Comparison of ENCODE assay signal across 26 mouse cellular contexts in the genomic region with DNA sequence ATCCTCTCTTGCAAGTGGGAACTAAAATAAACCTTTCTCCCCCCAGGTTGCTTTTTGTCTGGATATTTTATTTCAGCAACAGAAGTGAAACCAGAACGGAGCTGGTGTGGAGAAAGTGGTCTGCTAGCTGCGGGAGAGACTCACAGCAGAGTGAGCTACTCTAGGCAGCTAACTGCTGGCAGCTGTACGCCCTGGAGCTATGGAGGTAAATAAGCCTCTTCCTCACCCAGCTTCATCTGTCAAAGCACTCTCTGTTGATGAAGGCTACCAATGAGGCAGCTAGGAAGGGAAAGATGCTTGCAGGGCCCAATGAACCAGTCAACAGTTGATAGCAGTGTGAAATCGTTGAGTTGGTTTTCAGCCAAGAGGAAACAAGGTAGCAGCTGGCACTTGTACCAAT.
A peak's percentile ranks its signal among the peaks of the same experiment; 100 is the strongest.
DNase-seq lines count a peak whose midpoint lies in the region; ATAC-seq lines count a peak whose summit lies in the region.
"Had no signal": no experiment of that assay in that cellular context is flagged by ENCODE, and none has a peak within 500 bp of the region (broad histone marks: within the 10 kb centered on the region; RNA-seq: fewer than 3 reads in every experiment).

No protein-coding gene starts in this region.

- 0 out of 2 replicates have a peak, but pooled peaks cover 5% of the 10 kb centered on the region for H3K27me3 ChIP-seq in embryonic facial prominence, embryonic 10.5 days (replicated peaks; ENCODE audit: low read depth, poor library complexity, severe bottlenecking)
- H3K27me3 ChIP-seq in kidney, embryonic 16.5 days (ENCODE audit: insufficient read depth, low read length) = no peaks in the 10 kb centered on the region
- H3K27me3 ChIP-seq in intestine, embryonic 15.5 days (replicated peaks) = no peaks in the 10 kb centered on the region
- H3K27me3 ChIP-seq: limb, embryonic 13.5 days; midbrain, embryonic 12.5 days; Patski had no signal

- no peak overlapping the region for H3K4me3 ChIP-seq in embryonic facial prominence, embryonic 10.5 days
- no peak overlapping the region for H3K4me3 ChIP-seq in kidney, embryonic 16.5 days (ENCODE audit: low read length)
- no peak overlapping the region for H3K4me3 ChIP-seq in intestine, embryonic 15.5 days (replicated peaks)
- H3K4me3 ChIP-seq: embryonic facial prominence, embryonic 13.5 days; forebrain, embryonic 10.5 days; heart, adult 2 months; heart, embryonic 12.5 days; left cerebral cortex, adult 2 months; limb, embryonic 13.5 days; midbrain, embryonic 12.5 days had no signal

- ATAC-seq in kidney, embryonic 16.5 days (ENCODE audit: low FRiP score, low TSS enrichment) = no peak
- ATAC-seq in intestine, embryonic 15.5 days = no peak
- ATAC-seq: forebrain, embryonic 16.5 days; Patski had no signal

- H3K27ac ChIP-seq in embryonic facial prominence, embryonic 10.5 days (replicated peaks) = no peak overlapping the region
- no peak overlapping the region for H3K27ac ChIP-seq in kidney, embryonic 16.5 days (ENCODE audit: low read length)
- H3K27ac ChIP-seq in intestine, embryonic 15.5 days = no peak overlapping the region
- H3K27ac ChIP-seq: embryonic facial prominence, embryonic 13.5 days; forebrain, embryonic 10.5 days; heart, adult 2 months; left cerebral cortex, adult 2 months; limb, embryonic 13.5 days; midbrain, embryonic 12.5 days had no signal

- no peak overlapping the region for H3K4me2 ChIP-seq in kidney, embryonic 16.5 days (replicated peaks; ENCODE audit: low read depth, low read length)
- no peak overlapping the region for H3K4me2 ChIP-seq in intestine, embryonic 15.5 days (replicated peaks)
- H3K4me2 ChIP-seq: embryonic facial prominence, embryonic 13.5 days; heart, embryonic 12.5 days; limb, embryonic 13.5 days; liver, embryonic 11.5 days; midbrain, embryonic 12.5 days had no signal

- no peaks in the 10 kb centered on the region for H3K36me3 ChIP-seq in embryonic facial prominence, embryonic 10.5 days (replicated peaks)
- H3K36me3 ChIP-seq in kidney, embryonic 16.5 days (ENCODE audit: insufficient read depth, low read length) = no peaks in the 10 kb centered on the region
- no peaks in the 10 kb centered on the region for H3K36me3 ChIP-seq in intestine, embryonic 15.5 days
- H3K36me3 ChIP-seq: embryonic facial prominence, embryonic 13.5 days; forebrain, embryonic 10.5 days; heart, embryonic 12.5 days; limb, embryonic 13.5 days; midbrain, embryonic 12.5 days had no signal

- H3K4me1 ChIP-seq in embryonic facial prominence, embryonic 10.5 days = peaks cover 16% of the 10 kb centered on the region
- 0 out of 2 replicates have a peak, but pooled peaks cover 3% of the 10 kb centered on the region for H3K4me1 ChIP-seq in kidney, embryonic 16.5 days (ENCODE audit: insufficient read depth, low read length)
- H3K4me1 ChIP-seq in intestine, embryonic 15.5 days (replicated peaks) = 0 out of 2 replicates have a peak, but pooled peaks cover 7% of the 10 kb centered on the region
- H3K4me1 ChIP-seq: midbrain, embryonic 12.5 days had no signal

- DNase-seq in cerebellum, postnatal 10 days = peak; percentile 41 to 49
- no peak for DNase-seq in cerebellum, adult 11-12 months
- peak; percentile 7 for DNase-seq in layer of hippocampus, adult 11-12 months (ENCODE audit: low spot score)
- DNase-seq in layer of hippocampus, postnatal 25 days (ENCODE audit: extremely low spot score in 1 of 2, low spot score in 1 of 2) = no peak
- DNase-seq in embryonic facial prominence, embryonic 10.5 days (ENCODE audit: low spot score) = peak; percentile 35
- peak; percentile 27 for DNase-seq in large intestine, adult 2 months (ENCODE audit: low read depth, low spot score)
- DNase-seq: adrenal gland, postnatal 10 days; cerebellum, adult 18-20 months; heart, adult 2 months; kidney, adult 2 months; kidney, postnatal 10 days; lung, postnatal 36 days; right cerebral cortex, adult 18-20 months; spleen, adult 18-20 months; thymus, postnatal 36 days had no signal

- H3K9me3 ChIP-seq in embryonic facial prominence, embryonic 10.5 days = no peaks in the 10 kb centered on the region
- no peaks in the 10 kb centered on the region for H3K9me3 ChIP-seq in kidney, embryonic 16.5 days (ENCODE audit: low read length)
- no peaks in the 10 kb centered on the region for H3K9me3 ChIP-seq in intestine, embryonic 15.5 days
- H3K9me3 ChIP-seq: embryonic facial prominence, embryonic 13.5 days; forebrain, embryonic 10.5 days; heart, embryonic 12.5 days; limb, embryonic 13.5 days; midbrain, embryonic 12.5 days had no signal

- 49% methylated on average over 4 of the region's 4 CpGs for WGBS in embryonic facial prominence, embryonic 10.5 days
- WGBS in large intestine, adult 2 months = 43% methylated on average over 4 of the region's 4 CpGs
- WGBS in kidney, embryonic 16.5 days = 71% methylated on average over 4 of the region's 4 CpGs
- WGBS in intestine, embryonic 15.5 days = 61% methylated on average over 4 of the region's 4 CpGs

- no peak overlapping the region for H3K9ac ChIP-seq in kidney, embryonic 16.5 days (replicated peaks; ENCODE audit: low read length)
- H3K9ac ChIP-seq in intestine, embryonic 15.5 days = no peak overlapping the region
- H3K9ac ChIP-seq: embryonic facial prominence, embryonic 13.5 days; heart, embryonic 12.5 days; limb, embryonic 13.5 days; midbrain, embryonic 12.5 days had no signal

Comparison
In these comparisons a context has a peak if more than half of its experiments do, and no peak if none do; other contexts are left out.
1. DNase-seq: peak in cerebellum, postnatal 10 days (2 of 2), layer of hippocampus, adult 11-12 months (single experiment), embryonic facial prominence, embryonic 10.5 days (single experiment) and large intestine, adult 2 months (single experiment); none in cerebellum, adult 11-12 months (single experiment) and layer of hippocampus, postnatal 25 days (0 of 2).